Mouse (Mus musculus): ENCODE data around the gene Epb41l1.
A peak's percentile ranks its signal among the peaks of the same experiment; 100 is the strongest.

Gene Epb41l1

DNA sequence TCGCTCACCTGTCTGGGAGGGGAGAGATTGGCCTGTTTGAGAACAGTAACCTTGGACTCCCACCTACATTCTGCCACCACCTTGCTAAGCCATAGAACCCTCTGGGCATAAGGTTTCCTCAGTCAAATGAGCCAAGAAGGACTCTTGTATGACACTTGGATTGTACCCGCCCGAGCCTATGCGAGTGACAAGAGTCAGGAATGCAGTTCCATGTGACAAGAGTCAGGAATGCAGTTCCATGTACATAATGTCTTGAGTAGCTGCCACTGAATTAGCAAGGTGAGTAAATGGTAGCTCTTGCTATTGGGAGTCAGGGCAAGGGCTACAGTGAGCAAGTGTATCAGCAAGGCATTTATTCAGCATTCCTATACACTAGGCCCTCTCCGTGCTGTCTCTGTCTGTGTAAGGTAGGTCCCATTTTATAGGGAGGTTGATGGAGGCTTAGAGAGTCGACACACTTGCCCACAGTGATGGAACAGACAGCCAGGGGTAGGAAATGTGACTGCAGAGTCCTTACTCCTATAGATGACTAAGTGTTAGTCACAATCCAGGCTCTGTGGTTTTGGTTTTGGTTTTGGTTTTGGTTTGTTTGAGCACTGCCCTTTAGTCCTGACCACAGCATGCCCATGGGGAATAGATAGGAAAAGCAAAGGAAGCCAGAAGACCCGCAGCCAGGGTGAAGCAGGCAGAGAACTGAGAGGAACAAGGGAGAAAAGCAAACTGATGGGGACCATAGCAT, 118.3 kb downstream of the Epb41l1 start:
- no peak for DNase-seq (ENCODE audit: low spot score)

DNA sequence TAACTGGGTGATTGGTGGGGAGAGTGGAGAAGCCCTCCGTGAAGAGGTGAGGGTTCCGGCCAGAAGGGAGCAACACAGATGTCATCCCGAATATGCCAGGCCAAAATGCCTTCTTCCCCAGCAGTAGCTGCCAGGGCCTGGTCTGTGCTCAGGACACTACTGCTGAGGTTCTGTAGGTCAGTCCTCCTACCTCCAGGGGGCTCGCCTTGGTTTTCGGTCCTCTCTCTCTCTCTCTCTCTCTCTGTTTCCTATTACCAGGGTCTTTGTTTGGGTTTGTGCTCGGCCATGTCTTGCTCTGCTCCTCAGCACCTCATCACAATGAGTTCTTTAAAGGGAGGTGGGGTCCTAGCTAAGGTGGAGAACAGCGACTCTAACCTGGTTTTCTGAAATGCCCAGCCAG, 120.3 kb downstream of the Epb41l1 start:
- DNase-seq (ENCODE audit: low spot score) = no peak

DNA sequence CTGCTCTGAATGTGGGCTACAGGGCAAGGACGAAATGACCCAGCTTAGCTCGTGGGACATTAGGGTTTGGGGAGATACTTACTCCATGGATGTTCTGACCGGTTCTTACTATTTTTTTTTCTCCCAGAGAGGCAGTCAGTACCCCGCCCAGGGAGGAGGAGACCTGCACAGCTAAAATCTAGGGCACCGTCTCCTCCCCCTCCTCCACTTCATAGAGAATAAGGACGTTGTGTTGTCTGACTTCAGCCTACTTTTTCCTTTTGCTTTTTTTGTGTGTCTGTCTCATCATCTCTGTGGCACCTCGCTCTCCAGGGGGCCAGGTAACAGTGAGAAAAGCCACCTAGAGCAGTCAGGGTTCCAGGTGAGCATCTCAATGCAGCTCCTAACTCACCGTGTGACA, 121.7 kb downstream of the Epb41l1 start:
- no peak for DNase-seq (ENCODE audit: low spot score)

DNA sequence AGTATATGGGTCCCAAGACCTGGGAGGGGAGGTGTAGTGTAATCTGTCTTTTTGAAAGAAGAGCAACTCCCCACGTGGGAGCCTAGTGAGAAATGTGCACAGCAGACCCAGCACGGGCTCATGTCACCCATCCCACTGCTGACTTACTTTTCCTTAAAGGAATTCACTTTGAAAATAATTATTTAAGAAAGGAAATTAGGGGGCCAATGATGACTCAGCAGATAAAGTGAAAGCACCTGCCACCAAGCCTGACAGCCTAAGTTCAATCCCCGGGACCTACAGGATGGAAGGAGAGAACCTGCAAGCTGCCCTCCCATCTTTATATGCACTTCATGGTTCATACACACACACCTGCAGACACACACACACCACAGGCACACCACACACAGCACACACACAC, 123.1 kb downstream of the Epb41l1 start:
- no peak for DNase-seq (ENCODE audit: low spot score)

DNA sequence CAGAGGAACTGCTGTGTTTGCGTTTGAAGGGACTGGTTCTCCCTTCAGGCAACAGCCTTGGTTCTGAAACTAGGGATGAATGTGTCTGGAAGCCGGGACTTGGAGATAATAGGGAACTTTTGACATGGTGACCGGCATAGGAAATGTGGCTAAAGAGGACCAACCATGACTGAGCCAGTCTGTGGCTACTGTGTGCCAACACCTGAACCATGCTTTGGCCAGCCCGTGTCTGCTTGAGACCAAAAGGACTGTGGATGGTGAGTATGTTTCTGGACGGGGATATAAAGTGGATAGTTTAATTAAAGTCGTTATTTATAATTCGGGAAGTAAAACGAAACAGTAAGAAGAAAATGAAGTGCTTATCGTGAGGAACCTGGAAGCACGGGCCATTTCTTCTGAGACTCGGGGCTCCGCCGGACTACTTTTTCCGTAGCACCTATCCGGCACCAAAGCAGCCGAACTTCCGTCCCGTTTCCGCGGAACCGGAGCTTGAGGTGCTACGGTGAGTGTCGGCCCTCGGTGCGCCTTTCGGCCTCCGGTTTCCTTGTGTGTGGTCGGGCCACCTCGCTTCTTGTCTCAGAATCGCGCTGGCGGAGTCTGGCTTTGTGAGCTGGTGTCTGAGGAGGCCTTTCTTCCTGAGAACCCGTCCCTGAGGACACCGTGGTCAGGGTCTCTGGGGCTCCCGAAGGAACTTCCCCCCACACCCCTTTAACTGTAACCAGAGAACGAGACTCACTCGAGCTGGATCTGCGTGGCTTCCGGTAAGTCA, 126.6 kb downstream of the Epb41l1 start, which contains the start of gene Aar2:
Aar2 (plus strand) TSS at position 462 of the 769 bp plus-strand sequence.
- DNase-seq (ENCODE audit: low spot score) = peak; percentile 79

DNA sequence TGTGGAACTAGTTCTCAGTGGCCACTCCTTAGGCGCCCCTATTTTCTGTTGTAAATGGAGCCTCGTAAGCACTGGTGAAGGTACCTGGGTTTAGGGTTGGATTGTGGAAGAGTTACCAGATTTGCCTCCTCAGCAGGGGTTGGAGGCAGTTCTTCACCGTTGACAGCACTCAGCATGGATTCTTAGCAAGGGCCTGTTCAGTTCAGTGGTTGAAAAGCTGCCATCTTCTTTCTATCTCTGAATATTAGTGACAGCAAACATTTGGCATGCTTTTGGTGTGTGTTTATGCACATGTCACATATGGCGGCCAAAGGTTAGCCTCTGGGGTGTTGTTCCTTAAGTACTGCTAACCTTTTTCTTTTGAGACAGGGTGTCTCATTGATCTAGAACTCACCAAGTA, 131.7 kb downstream of the Epb41l1 start:
- no peak for DNase-seq (ENCODE audit: low spot score)

DNA sequence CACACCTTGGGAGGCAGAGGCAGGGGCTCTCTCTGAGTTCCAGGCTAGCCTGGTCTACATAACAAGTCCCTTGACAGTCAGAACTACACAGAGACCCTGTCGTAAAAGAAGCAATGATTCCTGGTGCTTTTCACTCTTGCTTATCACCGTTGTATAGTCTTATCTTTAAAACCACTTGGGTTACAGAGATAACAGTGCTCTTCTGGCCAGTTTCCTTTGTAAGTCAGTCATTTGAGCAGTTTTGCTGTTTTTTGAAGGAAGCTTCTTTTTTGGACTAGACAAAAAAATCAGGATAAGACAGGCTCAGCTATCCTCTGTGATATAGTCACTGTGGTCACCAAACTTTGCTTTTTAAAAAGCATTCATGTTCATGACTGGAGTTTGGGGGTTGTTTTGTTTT, 141.1 kb downstream of the Epb41l1 start:
- no peak for DNase-seq (ENCODE audit: low spot score)

DNA sequence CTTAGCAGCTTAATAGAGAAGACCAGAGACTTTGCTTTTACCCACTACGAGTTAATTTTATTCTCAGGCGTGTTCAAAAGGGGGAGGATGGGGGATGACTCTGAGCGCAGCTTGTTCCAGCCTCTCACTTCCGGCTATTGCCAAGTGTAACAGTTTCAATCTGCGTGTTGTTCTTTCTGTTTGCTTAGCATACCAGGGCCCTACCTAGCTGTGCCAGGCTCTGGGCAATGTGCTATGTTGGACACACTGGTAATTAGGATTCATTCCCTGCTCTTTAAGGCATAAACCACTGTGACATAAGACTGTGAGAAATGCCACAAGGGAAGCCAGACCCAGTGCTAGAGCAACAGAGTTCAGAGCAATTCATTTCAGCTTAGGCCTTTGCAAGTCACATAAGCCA, 142.8 kb downstream of the Epb41l1 start:
- DNase-seq (ENCODE audit: low spot score) = no peak

DNA sequence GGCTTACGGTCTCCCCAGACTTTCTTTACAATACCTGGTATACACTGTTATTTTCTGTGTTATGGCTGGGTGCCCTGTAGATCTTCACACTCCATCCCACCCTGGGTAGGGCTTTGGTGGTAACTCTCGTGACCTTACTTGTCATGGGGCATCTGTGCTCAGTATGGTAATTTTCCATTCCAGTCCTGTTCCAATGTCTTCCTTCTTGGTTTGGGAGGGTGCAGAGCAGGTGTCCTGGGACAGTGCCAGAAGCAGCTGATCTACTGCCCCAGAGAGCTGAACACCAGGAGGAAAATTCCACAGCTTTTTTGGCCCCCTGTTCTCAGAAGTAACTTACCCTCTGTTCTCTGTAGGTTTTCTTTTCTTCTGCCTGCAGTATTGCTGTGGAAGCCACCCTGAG, 145.8 kb downstream of the Epb41l1 start:
- no peak for DNase-seq (ENCODE audit: low spot score)

DNA sequence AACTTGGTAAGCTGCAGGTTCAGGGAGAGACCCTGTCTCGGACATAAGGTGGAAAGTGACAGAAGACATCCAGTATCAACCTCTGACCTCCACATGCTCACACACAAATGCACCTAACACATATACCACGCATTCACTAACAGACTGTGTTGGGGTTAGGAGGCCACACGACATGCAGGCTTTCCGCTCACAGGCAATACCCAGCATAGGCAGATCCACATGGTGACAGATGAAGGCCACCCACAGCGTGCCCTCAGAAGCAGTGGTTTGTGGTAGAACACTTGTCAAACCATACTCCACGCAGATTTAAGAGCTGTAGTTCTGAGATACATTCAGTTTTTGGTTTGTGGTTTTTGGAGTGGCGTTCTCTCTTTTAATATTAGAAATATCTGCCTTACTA, 147.9 kb downstream of the Epb41l1 start:
- DNase-seq (ENCODE audit: low spot score) = no peak

DNA sequence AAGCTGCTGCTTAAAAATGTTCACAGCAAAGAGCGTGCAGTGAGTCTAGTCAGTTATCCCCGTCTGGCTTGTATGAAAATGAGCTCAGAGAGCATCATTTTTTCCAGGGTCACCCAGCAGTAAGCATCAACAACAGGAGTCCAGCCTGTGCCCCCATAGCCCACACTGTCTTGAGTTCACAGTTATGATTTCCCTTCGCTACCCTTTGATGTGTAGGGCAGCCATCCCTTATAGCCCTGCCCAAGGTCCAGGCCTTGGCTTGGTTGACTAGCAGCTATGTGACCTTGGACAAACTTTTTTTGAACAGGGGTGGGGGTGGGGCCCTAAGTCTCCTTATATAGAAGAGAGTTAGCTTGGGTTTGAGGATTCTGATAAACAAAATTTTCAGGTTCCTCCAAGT, 148.6 kb downstream of the Epb41l1 start:
- no peak for DNase-seq (ENCODE audit: low spot score)

DNA sequence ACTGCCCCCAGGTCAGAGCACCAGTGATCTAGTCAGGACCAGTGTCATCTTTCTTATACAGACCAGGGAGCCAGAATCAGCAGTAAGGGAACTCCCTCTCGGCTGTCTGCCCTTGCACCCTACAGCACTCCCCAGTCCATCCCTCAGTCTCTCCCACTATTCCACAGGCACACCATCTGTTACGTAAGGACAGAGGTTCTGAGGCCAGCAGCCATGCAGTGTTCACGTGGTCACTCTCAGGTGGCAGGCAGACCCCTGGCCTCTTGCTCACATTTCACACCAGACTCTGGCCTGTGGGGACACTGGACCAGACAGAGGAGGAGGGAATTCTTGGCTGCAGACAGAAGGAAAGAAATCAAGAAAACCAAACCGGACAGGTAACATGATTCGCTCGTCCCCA, 150.8 kb downstream of the Epb41l1 start:
- no peak for DNase-seq (ENCODE audit: low spot score)

DNA sequence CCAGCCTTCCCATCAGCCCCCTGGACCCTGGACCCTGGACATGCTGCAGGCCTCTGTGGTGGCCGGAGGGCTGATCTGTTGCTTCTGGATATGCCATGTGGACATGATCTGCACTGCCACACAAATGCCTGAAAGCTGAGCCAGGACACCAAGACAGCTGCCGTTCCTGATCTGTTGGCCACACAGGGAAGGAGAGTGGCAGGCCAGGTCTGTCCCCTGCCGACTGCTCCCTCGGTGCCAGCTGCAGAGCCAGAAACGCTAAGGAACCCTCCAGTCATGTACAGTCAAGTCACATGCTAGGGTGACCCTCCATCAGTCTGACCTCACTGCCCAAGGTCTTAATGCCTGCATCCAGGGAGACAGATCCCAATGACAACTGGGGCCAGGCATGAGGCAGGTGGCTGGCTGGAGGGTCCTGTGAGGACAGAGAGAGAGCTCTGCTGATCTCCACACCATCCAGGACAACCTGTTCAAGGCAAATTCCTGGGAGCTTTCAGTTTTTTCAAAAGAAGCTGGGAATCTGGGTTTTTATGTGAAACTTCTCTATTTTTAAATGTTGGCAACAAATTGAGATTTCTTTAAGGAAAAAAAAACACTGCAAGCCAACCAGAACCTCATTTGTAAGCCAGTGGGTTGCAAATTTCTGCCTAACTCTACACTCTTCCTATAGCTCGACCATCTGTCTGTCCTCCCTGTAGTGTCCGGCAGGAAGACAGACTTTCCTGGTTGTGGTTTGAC, 156.3 kb downstream of the Epb41l1 start:
- no peak for DNase-seq (ENCODE audit: low spot score)

DNA sequence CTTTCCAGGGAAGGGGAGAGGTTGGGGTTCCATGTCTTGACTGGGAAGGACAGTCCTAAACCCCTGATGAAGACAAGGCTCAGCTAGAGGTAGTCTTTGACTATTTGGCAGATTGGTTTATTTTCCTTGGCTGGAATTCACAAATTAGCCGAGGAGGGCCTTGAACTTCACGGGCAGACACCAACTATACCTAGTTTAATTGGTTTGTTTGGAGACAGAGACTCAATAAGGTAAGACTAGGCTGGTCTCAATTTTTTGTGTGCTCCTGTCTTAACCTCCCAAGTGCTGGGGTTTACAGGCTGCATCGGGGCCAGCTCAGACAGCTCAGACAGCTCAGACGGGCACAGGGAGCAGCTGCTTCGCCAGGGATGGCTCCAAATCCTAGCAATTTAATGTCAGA, 159.8 kb downstream of the Epb41l1 start:
- DNase-seq (ENCODE audit: low spot score) = no peak

DNA sequence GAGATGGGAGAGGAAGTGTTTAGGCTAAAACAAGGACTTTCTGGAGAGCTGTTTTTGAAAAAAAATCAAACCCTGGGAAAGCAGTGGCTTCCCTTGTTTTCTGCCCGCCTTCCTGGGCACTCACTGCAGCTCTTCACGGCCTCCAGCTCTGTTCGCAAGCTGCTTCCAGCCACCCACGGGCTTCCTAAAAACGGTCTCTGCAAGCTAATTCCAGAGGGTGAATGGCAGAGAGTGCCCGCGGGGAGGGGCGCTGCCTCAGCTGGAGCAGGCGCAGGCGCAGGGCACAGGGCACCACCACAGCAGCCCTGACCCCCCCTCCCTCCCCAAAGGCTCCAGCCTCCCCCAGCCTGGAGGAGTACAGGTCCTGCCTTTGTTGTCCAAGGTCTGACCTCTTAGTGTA, 160.5 kb downstream of the Epb41l1 start:
- DNase-seq (ENCODE audit: low spot score) = no peak

DNA sequence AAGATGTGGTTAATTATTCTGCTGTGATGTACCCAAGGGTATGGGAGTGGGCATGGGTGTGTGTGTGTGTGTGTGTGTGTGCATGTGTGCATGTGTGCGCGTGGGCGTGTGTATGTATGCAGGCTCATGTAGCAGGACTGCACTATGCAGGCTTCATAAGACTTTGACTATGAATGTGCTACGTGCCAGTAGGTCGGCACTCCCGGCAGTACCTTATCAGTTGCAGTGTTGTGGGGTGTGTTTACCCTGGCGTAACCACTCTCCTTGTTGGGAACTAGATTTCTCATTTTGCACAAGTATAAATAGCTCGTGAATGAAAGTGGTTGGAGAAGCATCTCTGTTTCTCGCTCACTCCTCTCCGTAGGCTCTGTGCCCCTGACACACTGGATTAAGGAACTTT, 162.2 kb downstream of the Epb41l1 start:
- DNase-seq (ENCODE audit: low spot score) = no peak

DNA sequence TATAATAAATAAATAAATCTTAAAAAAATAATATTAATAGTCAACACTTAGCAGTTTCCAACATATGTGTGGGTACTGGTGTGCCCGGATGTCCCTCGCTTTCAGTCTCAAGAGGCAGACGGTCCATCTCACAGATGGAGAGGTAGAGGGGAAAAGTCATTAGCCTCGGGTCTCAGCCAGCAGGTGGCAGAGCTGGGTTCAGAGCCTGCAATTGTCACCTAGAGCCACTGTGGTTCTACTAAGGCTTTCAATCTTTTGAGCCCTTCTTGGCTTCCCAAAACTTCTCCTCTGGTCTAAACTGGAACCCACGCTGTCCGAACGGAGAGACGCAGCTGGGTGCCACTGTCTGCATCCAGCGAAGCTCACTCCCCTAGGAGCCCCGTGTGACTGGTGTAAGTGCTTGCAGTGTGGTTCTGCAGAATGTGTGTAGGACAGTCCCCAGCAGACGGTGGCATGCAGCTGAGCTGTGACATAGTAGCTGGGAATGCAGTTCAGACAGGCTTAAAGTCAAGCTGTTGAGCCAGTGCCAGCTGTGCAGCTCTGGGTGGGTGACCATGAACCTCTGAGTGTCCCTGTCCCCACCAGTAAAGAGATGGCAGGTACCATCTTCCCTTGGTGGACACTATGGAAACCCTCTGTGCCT, 163.6 kb downstream of the Epb41l1 start:
- DNase-seq (ENCODE audit: low spot score) = no peak

DNA sequence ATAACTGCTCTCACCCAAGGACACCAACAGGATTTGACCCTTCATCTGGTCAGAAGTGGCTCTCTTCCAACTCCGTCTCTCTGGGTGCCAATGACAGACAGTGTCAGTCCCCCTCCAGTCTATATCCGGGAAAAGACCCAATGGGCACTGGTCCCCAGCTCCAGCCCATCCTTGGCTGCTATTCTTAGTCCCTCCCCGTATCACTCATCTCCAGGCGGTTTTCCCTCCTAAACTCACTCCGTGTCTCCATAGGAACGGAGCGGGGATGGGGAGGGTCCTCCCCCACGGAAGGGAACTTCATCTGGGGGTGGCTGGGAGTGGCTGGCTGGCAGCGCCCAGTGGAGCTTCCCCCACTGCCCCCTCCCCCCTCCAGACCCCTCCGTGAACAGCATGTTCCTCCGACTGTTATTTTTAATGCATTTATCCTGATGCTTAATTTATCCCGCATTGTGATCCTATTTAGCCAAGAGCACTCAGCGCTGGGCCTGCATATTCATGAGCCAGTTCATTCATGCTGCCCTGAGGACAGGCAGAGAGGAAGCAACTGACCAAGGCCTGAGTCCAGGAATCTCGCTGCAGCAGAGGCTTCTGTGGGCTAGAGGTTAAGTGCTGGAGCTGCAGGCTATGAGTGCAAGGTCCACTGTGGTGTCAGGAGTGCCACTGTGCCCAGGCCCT, 164.2 kb downstream of the Epb41l1 start:
- no peak for DNase-seq (ENCODE audit: low spot score)

DNA sequence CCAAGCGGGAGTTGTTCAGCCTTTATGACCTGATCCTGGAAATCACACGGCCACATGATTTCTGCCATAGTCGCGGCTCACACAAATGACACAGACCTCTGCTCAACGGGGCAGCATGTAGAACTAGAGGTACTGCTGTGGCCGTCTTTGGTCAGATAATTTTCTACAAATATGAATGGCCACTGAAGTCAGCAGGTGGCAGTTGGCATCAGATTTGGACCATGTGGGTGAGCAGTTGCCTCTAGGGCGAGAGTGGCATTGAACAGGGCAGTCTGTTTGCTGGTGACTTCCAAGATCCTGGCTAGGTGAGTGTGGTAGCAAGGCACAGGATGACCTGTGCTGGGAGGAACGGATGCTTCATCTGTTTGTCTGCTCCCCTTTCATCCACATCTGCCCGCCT, 168.8 kb downstream of the Epb41l1 start:
- no peak for DNase-seq (ENCODE audit: low spot score)
